Mouse (Mus musculus) forebrain, embryonic 14.5 days (tissue): ENCODE data around the gene Gnat2. TPM values are rescaled to one million over a fixed set of nuclear protein-coding genes. Genes with fewer than 3 reads are reported as not detected.

Source experiments
- ATAC-seq: fragments of 200-750 bp; cut with Nextera tagmentation; 2 replicates; pipeline ENCODE4 v1.8.0; 2017; ENCODE audit warnings: mild to moderate bottlenecking, moderate library complexity
- DNase-seq: peaks from one replicate; pipeline ENCODE4 v3.0.0-alpha.2; 2015; ENCODE audit warnings: low spot score
- H3K27ac ChIP-seq: fragments of 300-500 bp; sonication (generic); 2 replicates; pipeline ENCODE4 v1.5.1; 2014; ENCODE audit warnings: low read depth, mild to moderate bottlenecking, control low read depth, low read length, moderate library complexity
- H3K27me3 ChIP-seq: fragments of 300-500 bp; sonication (generic); replicated peaks from 2 replicates; pipeline ENCODE4 v1.6.1; 2014; ENCODE audit warnings: low read length, control low read depth, mixed read lengths; ENCODE audit not compliant: control insufficient read depth, insufficient read depth
- H3K36me3 ChIP-seq: fragments of 300-500 bp; sonication (generic); 2 replicates; pipeline ENCODE4 v1.6.1; 2014; ENCODE audit warnings: low read length, control low read depth; ENCODE audit not compliant: control insufficient read depth, insufficient read depth
- H3K4me1 ChIP-seq: fragments of 300-500 bp; sonication (generic); 2 replicates; pipeline ENCODE4 v1.6.1; 2014; ENCODE audit warnings: antibody characterized with exemption, low read length, control low read depth; ENCODE audit not compliant: control insufficient read depth, insufficient read depth
- H3K4me2 ChIP-seq: fragments of 300-500 bp; sonication (generic); 2 replicates; pipeline ENCODE4 v1.6.1; 2014; ENCODE audit warnings: mild to moderate bottlenecking, control low read depth, low read length
- H3K4me3 ChIP-seq: fragments of 300-500 bp; sonication (generic); 2 replicates; pipeline ENCODE4 v1.5.1; 2014; ENCODE audit warnings: low read depth, low read length, control low read depth
- H3K9ac ChIP-seq: fragments of 300-500 bp; sonication (generic); 2 replicates; pipeline ENCODE4 v1.6.1; 2014; ENCODE audit warnings: mild to moderate bottlenecking, low read length, control low read depth, moderate library complexity
- H3K9me3 ChIP-seq: fragments of 300-500 bp; sonication (generic); replicated peaks from 2 replicates; pipeline ENCODE4 v1.6.1; 2016; ENCODE audit warnings: low read length, control low read depth, mixed read lengths; ENCODE audit not compliant: control insufficient read depth
- WGBS: fragments of 180-500 bp; shearing (Covaris S2); extraction: QIAGEN DNeasy Blood & Tissue Kit; methylation state at CpG from one replicate; pipeline ENCODE4 v1.1.7; 2014; 5-methylcytosine and 5-hydroxymethylcytosine counted together
- polyA plus RNA-seq: library from polyadenylated mRNA; unstranded; fragments of >200 nt; fragmentation: Nextera tagmentation; extraction: Ambion mirVana; gene quantifications from 2 replicates; pipeline ENCODE4 v1.2.1, GENCODE M21; 2014

Gene Gnat2
- polyA plus RNA-seq, 1 experiment from 2014 or later = 0.28 TPM

GRCm38 (mm10) chr3:108117465-108117864 lies 24.9 kb downstream of the Gnat2 start:
- ATAC-seq = no peak
- H3K4me2 ChIP-seq = no peak overlapping the region
- no peak overlapping the region for H3K4me3 ChIP-seq
- no peaks in the 10 kb centered on the region for H3K9me3 ChIP-seq
- WGBS = 90% methylated on average over 6 of the region's 6 CpGs
- no peaks in the 10 kb centered on the region for H3K27me3 ChIP-seq
- H3K36me3 ChIP-seq = peaks cover 62% of the 10 kb centered on the region
- H3K4me1 ChIP-seq = no peaks in the 10 kb centered on the region
- no peak overlapping the region for H3K9ac ChIP-seq
- no peak for DNase-seq
- no peak overlapping the region for H3K27ac ChIP-seq

GRCm38 (mm10) chr3:108121101-108121500 lies 28.5 kb downstream of the Gnat2 start:
- no peak for ATAC-seq
- no peak overlapping the region for H3K9ac ChIP-seq
- no peak overlapping the region for H3K4me2 ChIP-seq
- H3K4me3 ChIP-seq = no peak overlapping the region
- no peak for DNase-seq
- WGBS = 97% methylated on average over 3 of the region's 3 CpGs
- no peaks in the 10 kb centered on the region for H3K27me3 ChIP-seq
- no peak overlapping the region for H3K27ac ChIP-seq
- H3K9me3 ChIP-seq = no peaks in the 10 kb centered on the region
- H3K36me3 ChIP-seq = peaks cover 40% of the 10 kb centered on the region
- H3K4me1 ChIP-seq = no peaks in the 10 kb centered on the region

- Histone ChIP-seq H3K27ac (no peak overlapping the region), H3K9me3 (no peaks in the 10 kb centered on the region), H3K4me2 (no peak overlapping the region), H3K9ac (no peak overlapping the region), H3K36me3 (peaks cover 27% of the 10 kb centered on the region), H3K4me3 (no peak overlapping the region), H3K27me3 (no peaks in the 10 kb centered on the region), H3K4me1 (no peaks in the 10 kb centered on the region)
- DNase-seq (no peak), ATAC-seq (no peak)
- WGBS = 92% methylated on average over 5 of the region's 5 CpGs
Measured at GRCm38 (mm10) chr3:108123242-108123641, 30.7 kb downstream of the Gnat2 start.

DNA sequence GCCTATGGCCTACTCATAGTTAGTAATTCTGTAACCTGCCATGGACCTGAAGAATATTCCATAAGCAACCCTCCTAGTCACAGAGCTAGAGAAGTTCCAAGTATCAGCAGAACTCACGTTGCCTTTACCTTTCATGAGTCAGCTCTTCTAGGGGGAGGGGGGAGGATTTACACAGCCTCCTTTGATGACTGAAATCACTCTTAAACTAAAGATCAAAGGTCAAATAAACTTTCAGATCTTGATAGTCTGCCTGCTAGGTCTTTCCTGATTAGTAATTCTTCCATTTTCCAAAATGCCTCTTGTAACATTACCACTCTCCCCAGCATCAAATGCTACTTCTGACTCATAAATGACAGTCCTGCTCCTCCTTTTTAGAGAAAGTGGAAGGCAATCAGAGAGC lies 31.5 kb downstream of the Gnat2 start:
- Histone ChIP-seq H3K27ac (no peak overlapping the region), H3K36me3 (peaks cover 22% of the 10 kb centered on the region), H3K9me3 (no peaks in the 10 kb centered on the region), H3K9ac (no peak overlapping the region), H3K4me3 (no peak overlapping the region), H3K4me1 (no peaks in the 10 kb centered on the region), H3K4me2 (no peak overlapping the region), H3K27me3 (no peaks in the 10 kb centered on the region)
- DNase-seq = no peak
- ATAC-seq = no peak
- WGBS = 65% methylated on average over 1 of the region's 1 CpGs

DNA sequence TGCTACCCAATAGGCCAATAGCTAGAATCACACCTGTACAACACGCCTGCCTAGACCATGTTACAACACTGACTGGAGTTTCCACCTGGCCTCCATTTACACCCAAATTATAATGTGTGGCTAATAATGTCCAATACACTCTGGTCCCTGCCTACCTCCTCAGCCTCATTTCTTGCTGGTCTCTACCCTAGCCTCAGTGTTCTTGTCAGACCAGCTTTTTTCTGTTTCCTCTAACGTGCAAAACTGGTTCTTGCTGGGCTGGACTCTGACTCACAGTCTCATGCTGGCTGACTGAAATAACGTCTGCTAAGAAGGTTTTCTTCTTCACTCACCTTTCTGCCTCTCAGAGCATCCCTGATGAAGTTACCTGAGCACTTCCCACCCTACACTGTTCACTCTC lies 33.7 kb downstream of the Gnat2 start:
- no peak overlapping the region for H3K9ac ChIP-seq
- H3K27ac ChIP-seq = no peak overlapping the region
- no peak overlapping the region for H3K4me2 ChIP-seq
- no peaks in the 10 kb centered on the region for H3K4me1 ChIP-seq
- WGBS = 92% methylated on average over 3 of the region's 3 CpGs
- H3K9me3 ChIP-seq = no peaks in the 10 kb centered on the region
- no peak overlapping the region for H3K4me3 ChIP-seq
- ATAC-seq (no peak), DNase-seq (no peak)
- H3K36me3 ChIP-seq = peaks cover 13% of the 10 kb centered on the region
- no peaks in the 10 kb centered on the region for H3K27me3 ChIP-seq

DNA sequence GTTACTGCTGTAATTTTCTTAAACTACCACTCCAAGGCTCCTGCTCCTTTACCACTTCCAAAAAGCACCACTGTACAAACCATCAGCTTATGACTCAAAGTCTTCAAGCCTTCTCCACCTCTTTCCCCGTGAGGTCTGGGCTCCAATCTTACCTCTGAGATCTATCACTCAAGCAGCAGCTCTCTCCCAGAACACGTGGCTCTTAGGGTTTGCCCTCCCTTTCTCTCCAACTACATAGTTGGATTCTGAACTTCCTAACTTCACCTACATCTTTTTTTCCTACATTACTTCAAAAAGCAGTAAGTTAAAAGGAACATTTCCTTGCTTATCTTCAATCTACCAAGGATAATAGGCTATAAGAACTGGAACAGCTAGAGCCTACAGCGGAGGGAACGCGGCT lies 35.9 kb downstream of the Gnat2 start:
- Histone ChIP-seq H3K9me3 (no peaks in the 10 kb centered on the region), H3K4me2 (no peak overlapping the region), H3K4me3 (no peak overlapping the region), H3K27ac (no peak overlapping the region), H3K4me1 (no peaks in the 10 kb centered on the region), H3K9ac (no peak overlapping the region), H3K36me3 (no peaks in the 10 kb centered on the region), H3K27me3 (no peaks in the 10 kb centered on the region)
- 89% methylated on average over 5 of the region's 5 CpGs for whole genome bisulfite sequencing
- ATAC-seq = no peak
- DNase-seq = no peak

- Histone ChIP-seq H3K36me3 (no peaks in the 10 kb centered on the region), H3K9me3 (no peaks in the 10 kb centered on the region), H3K27me3 (no peaks in the 10 kb centered on the region), H3K9ac (no peak overlapping the region), H3K27ac (no peak overlapping the region), H3K4me3 (no peak overlapping the region), H3K4me1 (no peaks in the 10 kb centered on the region), H3K4me2 (no peak overlapping the region)
- WGBS = 89% methylated on average over 4 of the region's 4 CpGs
- DNase-seq (no peak), ATAC-seq (no peak)
Measured at GRCm38 (mm10) chr3:108129367-108129766, 36.8 kb downstream of the Gnat2 start.

GRCm38 (mm10) chr3:108129804-108130203 lies 37.2 kb downstream of the Gnat2 start:
- Histone ChIP-seq H3K4me3 (no peak overlapping the region), H3K27me3 (no peaks in the 10 kb centered on the region), H3K9ac (no peak overlapping the region), H3K9me3 (no peaks in the 10 kb centered on the region), H3K4me1 (no peaks in the 10 kb centered on the region), H3K4me2 (no peak overlapping the region), H3K27ac (no peak overlapping the region), H3K36me3 (no peaks in the 10 kb centered on the region)
- whole genome bisulfite sequencing = 95% methylated on average over 4 of the region's 4 CpGs
- DNase-seq (no peak), ATAC-seq (no peak)

GRCm38 (mm10) chr3:108131216-108131615 lies 38.6 kb downstream of the Gnat2 start:
- DNase-seq = no peak
- Histone ChIP-seq H3K4me1 (no peaks in the 10 kb centered on the region), H3K9ac (no peak overlapping the region), H3K9me3 (no peaks in the 10 kb centered on the region), H3K27me3 (no peaks in the 10 kb centered on the region), H3K4me3 (no peak overlapping the region), H3K4me2 (no peak overlapping the region), H3K27ac (no peak overlapping the region), H3K36me3 (no peaks in the 10 kb centered on the region)
- no peak for ATAC-seq
- 95% methylated on average over 5 of the region's 5 CpGs for WGBS
